Mouse (Mus musculus): ENCODE data around the gene Ppp2r5b. TPM values are rescaled to one million over a fixed set of nuclear protein-coding genes. Genes with fewer than 3 reads are reported as not detected.

The Ppp2r5b gene
- total and polyA plus RNA-seq, 2 experiments: 3.2 to 14.5 TPM

- 83% methylated on average over 7 of the region's 7 CpGs for WGBS
- H3K9ac ChIP-seq (ENCODE audit: low read depth, low read length): no peak overlapping the region
- H3K79me2 ChIP-seq (ENCODE audit: control insufficient read depth, insufficient read depth, low read length): peaks cover 5% of the 10 kb centered on the region; the same call in 1 of the 2 replicates
- H3K27ac ChIP-seq (replicated peaks; ENCODE audit: insufficient read depth, low read depth, low read length): no peak overlapping the region
- peaks cover 15% of the 10 kb centered on the region for H3K4me1 ChIP-seq (ENCODE audit: control insufficient read depth, insufficient read depth, low read length)
- no peaks in the 10 kb centered on the region for H3K36me3 ChIP-seq (ENCODE audit: control insufficient read depth, insufficient read depth, low read length)
- no peak for TF ChIP-seq POLR2A (IDR thresholded peaks at IDR 0.05; ENCODE audit: extremely low read depth, insufficient read depth, low read length)
- no peak for TF ChIP-seq CTCF (IDR thresholded peaks at IDR 0.05; ENCODE audit: low read depth, low read length)
- no peak overlapping the region for H3K4me3 ChIP-seq (ENCODE audit: insufficient read depth, low read depth, low read length)
- H3K27me3 ChIP-seq (ENCODE audit: control insufficient read depth, insufficient read depth, low read length): no peaks in the 10 kb centered on the region
- no peak for DNase-seq (ENCODE audit: extremely low read depth, low read depth, low spot score)
Observed at GRCm38 (mm10) chr19:6236842-6237241, 1.2 kb upstream of the Ppp2r5b start.

GRCm38 (mm10) chr19:6236053-6236441, 375 bp upstream of the Ppp2r5b start:
- Histone ChIP-seq H3K27ac (replicated peaks; ENCODE audit: insufficient read depth, low read depth, low read length) (peak overlapping the region; percentile 99), H3K4me3 (ENCODE audit: insufficient read depth, low read depth, low read length) (peak overlapping the region; percentile 96), H3K27me3 (ENCODE audit: control insufficient read depth, insufficient read depth, low read length) (no peaks in the 10 kb centered on the region), H3K36me3 (ENCODE audit: control insufficient read depth, insufficient read depth, low read length) (no peaks in the 10 kb centered on the region), H3K79me2 (ENCODE audit: control insufficient read depth, insufficient read depth, low read length) (peaks cover 5% of the 10 kb centered on the region; the same call in 1 of the 2 replicates), H3K9ac (ENCODE audit: low read depth, low read length) (peak overlapping the region; percentile 62), H3K4me1 (ENCODE audit: control insufficient read depth, insufficient read depth, low read length) (peaks cover 15% of the 10 kb centered on the region)
- no peak for TF ChIP-seq CTCF (IDR thresholded peaks at IDR 0.05; ENCODE audit: low read depth, low read length)
- WGBS: under 1% methylated on average over 9 of the region's 9 CpGs
- peak; percentile 95 for DNase-seq (ENCODE audit: extremely low read depth, low read depth, low spot score)

GRCm38 (mm10) chr19:6234337-6235083, 1.2 kb downstream of the Ppp2r5b start:
- WGBS: 86% methylated on average over 11 of the region's 11 CpGs
- no peaks in the 10 kb centered on the region for H3K27me3 ChIP-seq (ENCODE audit: control insufficient read depth, insufficient read depth, low read length)
- no peak for TF ChIP-seq POLR2A (IDR thresholded peaks at IDR 0.05; ENCODE audit: extremely low read depth, insufficient read depth, low read length)
- no peak for TF ChIP-seq CTCF (IDR thresholded peaks at IDR 0.05; ENCODE audit: low read depth, low read length)
- H3K4me3 ChIP-seq (ENCODE audit: insufficient read depth, low read depth, low read length): no peak overlapping the region
- no peak for DNase-seq (ENCODE audit: extremely low read depth, low read depth, low spot score)
- no peaks in the 10 kb centered on the region for H3K36me3 ChIP-seq (ENCODE audit: control insufficient read depth, insufficient read depth, low read length)
- peaks cover 15% of the 10 kb centered on the region for H3K4me1 ChIP-seq (ENCODE audit: control insufficient read depth, insufficient read depth, low read length)
- peaks cover 5% of the 10 kb centered on the region; the same call in 1 of the 2 replicates for H3K79me2 ChIP-seq (ENCODE audit: control insufficient read depth, insufficient read depth, low read length)
- H3K27ac ChIP-seq (replicated peaks; ENCODE audit: insufficient read depth, low read depth, low read length): no peak overlapping the region
- 0 out of 2 replicates have a peak overlapping the region, but pooled peaks have one; percentile 6 for H3K9ac ChIP-seq (ENCODE audit: low read depth, low read length)

GRCm38 (mm10) chr19:6233647-6234046, 2.0 kb downstream of the Ppp2r5b start:
- H3K4me3 ChIP-seq (ENCODE audit: insufficient read depth, low read depth, low read length): no peak overlapping the region
- 96% methylated on average over 16 of the region's 16 CpGs for WGBS

GRCm38 (mm10) chr19:6231036-6231435, 4.6 kb downstream of the Ppp2r5b start:
- peaks cover 5% of the 10 kb centered on the region; the same call in 1 of the 2 replicates for H3K36me3 ChIP-seq (ENCODE audit: control insufficient read depth, insufficient read depth, low read length)
- TF ChIP-seq CTCF (IDR thresholded peaks at IDR 0.05; ENCODE audit: low read depth, low read length) (no peak), POLR2A (IDR thresholded peaks at IDR 0.05; ENCODE audit: extremely low read depth, insufficient read depth, low read length) (no peak)
- H3K9ac ChIP-seq (ENCODE audit: low read depth, low read length): no peak overlapping the region
- peaks cover 12% of the 10 kb centered on the region for H3K4me1 ChIP-seq (ENCODE audit: control insufficient read depth, insufficient read depth, low read length)
- DNase-seq (ENCODE audit: extremely low read depth, low read depth, low spot score): no peak
- no peak overlapping the region for H3K27ac ChIP-seq (replicated peaks; ENCODE audit: insufficient read depth, low read depth, low read length)
- H3K79me2 ChIP-seq (ENCODE audit: control insufficient read depth, insufficient read depth, low read length): peaks cover 5% of the 10 kb centered on the region; the same call in 1 of the 2 replicates
- H3K27me3 ChIP-seq (ENCODE audit: control insufficient read depth, insufficient read depth, low read length): no peaks in the 10 kb centered on the region
- H3K4me3 ChIP-seq (ENCODE audit: insufficient read depth, low read depth, low read length): no peak overlapping the region
- 98% methylated on average over 2 of the region's 2 CpGs for WGBS

More at GRCm38 (mm10) chr19:6233647-6234046, 2.0 kb downstream of the Ppp2r5b start:
- no peak for TF ChIP-seq CTCF (IDR thresholded peaks at IDR 0.05; ENCODE audit: low read depth, low read length)
- no peak for TF ChIP-seq POLR2A (IDR thresholded peaks at IDR 0.05; ENCODE audit: extremely low read depth, insufficient read depth, low read length)
- Histone ChIP-seq H3K4me1 (ENCODE audit: control insufficient read depth, insufficient read depth, low read length) (peaks cover 15% of the 10 kb centered on the region), H3K9ac (ENCODE audit: low read depth, low read length) (no peak overlapping the region), H3K79me2 (ENCODE audit: control insufficient read depth, insufficient read depth, low read length) (peaks cover 5% of the 10 kb centered on the region; the same call in 1 of the 2 replicates), H3K27ac (replicated peaks; ENCODE audit: insufficient read depth, low read depth, low read length) (no peak overlapping the region), H3K27me3 (ENCODE audit: control insufficient read depth, insufficient read depth, low read length) (no peaks in the 10 kb centered on the region), H3K36me3 (ENCODE audit: control insufficient read depth, insufficient read depth, low read length) (peaks cover 3% of the 10 kb centered on the region; the same call in 1 of the 2 replicates)
- DNase-seq (ENCODE audit: extremely low read depth, low read depth, low spot score): no peak

GRCm38 (mm10) chr19:6230411-6230810, 5.3 kb downstream of the Ppp2r5b start:
- H3K27ac ChIP-seq (replicated peaks; ENCODE audit: insufficient read depth, low read depth, low read length): no peak overlapping the region
- no peak overlapping the region for H3K9ac ChIP-seq (ENCODE audit: low read depth, low read length)
- peaks cover 3% of the 10 kb centered on the region; the same call in 1 of the 2 replicates for H3K79me2 ChIP-seq (ENCODE audit: control insufficient read depth, insufficient read depth, low read length)
- peaks cover 12% of the 10 kb centered on the region for H3K4me1 ChIP-seq (ENCODE audit: control insufficient read depth, insufficient read depth, low read length)
- no peak for TF ChIP-seq CTCF (IDR thresholded peaks at IDR 0.05; ENCODE audit: low read depth, low read length)
- no peak for TF ChIP-seq POLR2A (IDR thresholded peaks at IDR 0.05; ENCODE audit: extremely low read depth, insufficient read depth, low read length)
- 90% methylated on average over 4 of the region's 4 CpGs for WGBS
- peaks cover 5% of the 10 kb centered on the region; the same call in 1 of the 2 replicates for H3K36me3 ChIP-seq (ENCODE audit: control insufficient read depth, insufficient read depth, low read length)
- no peaks in the 10 kb centered on the region for H3K27me3 ChIP-seq (ENCODE audit: control insufficient read depth, insufficient read depth, low read length)
- H3K4me3 ChIP-seq (ENCODE audit: insufficient read depth, low read depth, low read length): no peak overlapping the region
- DNase-seq (ENCODE audit: extremely low read depth, low read depth, low spot score): no peak
